Mouse (Mus musculus): Measurements from ENCODE around the gene Brd3. TPM values are rescaled to one million over a fixed set of nuclear protein-coding genes. Genes with fewer than 3 reads are reported as not detected.

Gene Brd3
- polyA plus RNA-seq, 1 experiment from 2014 or later: 128 TPM

- Histone ChIP-seq H3K4me2 (peak overlapping the region; percentile 99), H3K4me1 (replicated peaks) (peaks cover 40% of the 10 kb centered on the region), H3K9ac (replicated peaks) (peak overlapping the region; percentile 91), H3K4me3 (replicated peaks) (peak overlapping the region; percentile 92), H3K27me3 (no peaks in the 10 kb centered on the region), H3K9me3 (no peaks in the 10 kb centered on the region), H3K36me3 (0 out of 2 replicates have a peak, but pooled peaks cover 3% of the 10 kb centered on the region), H3K27ac (peak overlapping the region; percentile 42; the same call in 1 of the 2 replicates)
- WGBS: under 1% methylated on average over 20 of the region's 20 CpGs
- ATAC-seq (ENCODE audit: insufficient number of reproducible peaks, insufficient read depth, low FRiP score, low TSS enrichment, low read depth): no peak
These were observed 82.3 kb downstream of the Brd3 start for GRCm38 (mm10) chr2:27425161-27425611.

DNA sequence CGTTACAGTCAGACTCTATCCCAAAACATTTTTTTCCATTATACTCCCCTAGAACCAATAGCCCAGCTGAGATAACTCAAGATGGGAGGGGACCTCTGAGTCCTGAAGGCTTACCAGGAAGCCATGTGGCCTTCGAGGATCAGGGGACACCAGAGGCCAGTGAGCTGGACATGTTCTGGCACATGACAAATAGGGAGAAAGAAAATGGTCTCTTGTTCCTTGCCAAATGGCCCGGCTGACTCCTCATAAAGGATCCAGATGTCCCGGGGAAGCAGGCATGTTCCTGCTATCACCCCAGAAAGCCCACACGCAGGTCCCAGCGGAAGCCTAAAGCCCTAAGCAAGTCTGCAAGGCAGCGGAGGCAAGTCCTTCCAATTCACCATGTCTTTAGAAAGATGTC is 83.9 kb downstream of the Brd3 start:
- ATAC-seq (ENCODE audit: insufficient number of reproducible peaks, insufficient read depth, low FRiP score, low TSS enrichment, low read depth): no peak
- 49% methylated on average over 7 of the region's 7 CpGs for WGBS

DNA sequence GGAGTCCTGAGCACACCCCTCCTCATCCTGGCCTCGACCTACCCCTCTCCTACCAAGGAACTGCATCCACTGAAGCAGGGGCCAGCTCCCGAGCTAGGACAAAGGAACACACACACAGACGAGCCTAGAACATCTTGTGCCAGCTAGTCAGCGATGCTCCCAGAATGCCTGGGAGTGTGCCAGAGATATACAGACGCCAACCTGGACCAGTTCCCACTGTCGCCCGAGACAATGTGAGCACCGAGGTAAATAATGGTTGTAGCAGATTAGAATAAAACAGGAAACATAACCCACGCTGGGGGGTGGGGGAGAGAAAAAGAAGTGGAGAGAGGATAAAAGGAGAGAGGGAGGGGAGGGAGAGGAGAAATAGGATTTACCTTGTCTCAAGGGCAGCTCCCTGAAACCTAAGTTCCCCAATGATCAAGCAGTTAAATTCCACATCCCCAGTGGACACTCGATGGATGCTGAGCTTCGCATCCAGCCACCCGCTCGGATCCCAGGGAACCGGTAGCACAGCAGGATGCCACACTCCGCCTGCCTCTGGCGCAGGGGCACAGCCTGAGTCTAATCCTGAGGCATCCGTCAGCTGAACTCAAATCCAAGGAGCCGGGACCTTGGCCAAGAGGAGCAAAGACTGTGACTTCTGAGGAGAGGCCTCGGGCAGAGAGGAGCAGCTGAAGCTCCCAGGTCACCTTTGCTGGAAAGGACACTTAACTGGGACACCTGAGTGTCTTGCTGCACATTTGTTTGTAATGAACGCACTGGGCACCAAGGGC is 86.0 kb downstream of the Brd3 start:
- Histone ChIP-seq H3K4me1 (replicated peaks) (peaks cover 66% of the 10 kb centered on the region), H3K9me3 (no peaks in the 10 kb centered on the region), H3K4me2 (no peak overlapping the region), H3K27me3 (no peaks in the 10 kb centered on the region), H3K36me3 (0 out of 2 replicates have a peak, but pooled peaks cover 3% of the 10 kb centered on the region), H3K4me3 (replicated peaks) (no peak overlapping the region), H3K9ac (replicated peaks) (no peak overlapping the region), H3K27ac (no peak overlapping the region)
- WGBS: 86% methylated on average over 20 of the region's 20 CpGs
- ATAC-seq (ENCODE audit: insufficient number of reproducible peaks, insufficient read depth, low FRiP score, low TSS enrichment, low read depth): no peak

More for the DNA sequence above, 83.9 kb downstream of the Brd3 start:
- Histone ChIP-seq H3K4me2 (peak overlapping the region; percentile 99), H3K4me1 (replicated peaks) (peaks cover 55% of the 10 kb centered on the region), H3K9me3 (no peaks in the 10 kb centered on the region), H3K4me3 (replicated peaks) (no peak overlapping the region), H3K36me3 (0 out of 2 replicates have a peak, but pooled peaks cover 3% of the 10 kb centered on the region), H3K9ac (replicated peaks) (no peak overlapping the region), H3K27me3 (no peaks in the 10 kb centered on the region), H3K27ac (peak overlapping the region; percentile 50)

DNA sequence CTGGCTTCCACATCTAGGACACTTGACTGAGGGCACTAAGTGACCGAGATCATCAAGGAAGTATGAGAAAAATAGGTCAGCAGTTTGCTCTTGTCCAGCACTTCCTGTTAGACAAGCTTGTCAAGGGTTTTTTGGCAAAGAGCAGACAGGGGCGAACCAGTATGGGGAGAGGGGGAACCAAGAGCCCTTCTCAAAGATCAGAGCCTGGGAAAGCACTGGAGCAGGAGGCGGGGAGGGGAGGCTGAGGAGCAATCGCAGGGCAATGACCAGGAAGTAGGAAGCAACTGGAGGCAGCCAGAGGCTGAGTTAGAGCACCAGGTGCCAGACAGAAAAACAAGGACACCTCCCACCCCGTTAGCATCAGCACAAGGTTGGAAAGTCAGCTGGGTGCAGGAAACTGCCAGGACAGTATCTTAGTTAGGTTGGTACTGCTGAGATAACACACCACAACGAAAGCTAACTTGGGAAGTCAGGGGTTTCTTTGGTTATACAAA is 88.8 kb downstream of the Brd3 start:
- Histone ChIP-seq H3K4me3 (replicated peaks) (no peak overlapping the region), H3K36me3 (0 out of 2 replicates have a peak, but pooled peaks cover 3% of the 10 kb centered on the region), H3K9me3 (no peaks in the 10 kb centered on the region), H3K27ac (no peak overlapping the region), H3K4me2 (no peak overlapping the region), H3K9ac (replicated peaks) (no peak overlapping the region), H3K27me3 (no peaks in the 10 kb centered on the region), H3K4me1 (replicated peaks) (peaks cover 76% of the 10 kb centered on the region)
- ATAC-seq (ENCODE audit: insufficient number of reproducible peaks, insufficient read depth, low FRiP score, low TSS enrichment, low read depth): no peak
- 40% methylated on average over 6 of the region's 6 CpGs for WGBS

DNA sequence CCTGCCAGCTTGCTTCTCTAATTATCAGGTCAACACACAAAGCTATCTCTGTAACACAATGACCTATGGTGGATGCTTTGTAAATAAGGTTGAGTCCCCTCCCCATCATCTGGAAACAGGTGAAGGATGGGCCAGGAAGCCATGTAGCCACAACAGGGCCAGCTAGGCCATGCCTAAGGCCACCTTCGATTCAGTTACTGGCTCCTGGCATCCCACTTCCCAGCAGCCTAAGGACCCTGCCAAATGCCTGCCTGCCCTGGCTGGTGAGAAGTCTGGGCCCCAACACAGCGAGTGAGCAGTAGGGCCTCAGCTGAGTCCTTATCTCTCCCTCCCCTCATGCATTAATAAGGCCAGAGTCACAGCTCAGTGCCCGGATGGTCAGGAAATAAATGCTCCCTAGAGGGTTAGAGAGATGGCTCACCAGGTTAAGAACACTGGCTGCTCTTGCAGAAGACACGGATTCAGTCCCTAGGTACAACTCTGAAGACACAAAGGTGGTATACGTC is 89.8 kb downstream of the Brd3 start:
- no peaks in the 10 kb centered on the region for H3K9me3 ChIP-seq
- H3K9ac ChIP-seq (replicated peaks): no peak overlapping the region
- 0 out of 2 replicates have a peak, but pooled peaks cover under 1% of the 10 kb centered on the region for H3K36me3 ChIP-seq
- no peak overlapping the region for H3K4me3 ChIP-seq (replicated peaks)
- H3K4me2 ChIP-seq: no peak overlapping the region
- WGBS: 73% methylated on average over 5 of the region's 5 CpGs
- ATAC-seq (ENCODE audit: insufficient number of reproducible peaks, insufficient read depth, low FRiP score, low TSS enrichment, low read depth): no peak
- peaks cover 72% of the 10 kb centered on the region for H3K4me1 ChIP-seq (replicated peaks)
- H3K27me3 ChIP-seq: no peaks in the 10 kb centered on the region
- no peak overlapping the region for H3K27ac ChIP-seq

GRCm38 (mm10) chr2:27416425-27416824 is 91.0 kb downstream of the Brd3 start:
- no peaks in the 10 kb centered on the region for H3K27me3 ChIP-seq
- 0 out of 2 replicates have a peak overlapping the region, but pooled peaks have one; percentile 31 for H3K27ac ChIP-seq
- H3K9me3 ChIP-seq: no peaks in the 10 kb centered on the region
- no peak overlapping the region for H3K4me3 ChIP-seq (replicated peaks)
- H3K9ac ChIP-seq (replicated peaks): no peak overlapping the region
- peaks cover 83% of the 10 kb centered on the region for H3K4me1 ChIP-seq (replicated peaks)
- peak overlapping the region; percentile 15 for H3K4me2 ChIP-seq
- no peak for ATAC-seq (ENCODE audit: insufficient number of reproducible peaks, insufficient read depth, low FRiP score, low TSS enrichment, low read depth)
- 28% methylated on average over 3 of the region's 3 CpGs for WGBS
- H3K36me3 ChIP-seq: no peaks in the 10 kb centered on the region

DNA sequence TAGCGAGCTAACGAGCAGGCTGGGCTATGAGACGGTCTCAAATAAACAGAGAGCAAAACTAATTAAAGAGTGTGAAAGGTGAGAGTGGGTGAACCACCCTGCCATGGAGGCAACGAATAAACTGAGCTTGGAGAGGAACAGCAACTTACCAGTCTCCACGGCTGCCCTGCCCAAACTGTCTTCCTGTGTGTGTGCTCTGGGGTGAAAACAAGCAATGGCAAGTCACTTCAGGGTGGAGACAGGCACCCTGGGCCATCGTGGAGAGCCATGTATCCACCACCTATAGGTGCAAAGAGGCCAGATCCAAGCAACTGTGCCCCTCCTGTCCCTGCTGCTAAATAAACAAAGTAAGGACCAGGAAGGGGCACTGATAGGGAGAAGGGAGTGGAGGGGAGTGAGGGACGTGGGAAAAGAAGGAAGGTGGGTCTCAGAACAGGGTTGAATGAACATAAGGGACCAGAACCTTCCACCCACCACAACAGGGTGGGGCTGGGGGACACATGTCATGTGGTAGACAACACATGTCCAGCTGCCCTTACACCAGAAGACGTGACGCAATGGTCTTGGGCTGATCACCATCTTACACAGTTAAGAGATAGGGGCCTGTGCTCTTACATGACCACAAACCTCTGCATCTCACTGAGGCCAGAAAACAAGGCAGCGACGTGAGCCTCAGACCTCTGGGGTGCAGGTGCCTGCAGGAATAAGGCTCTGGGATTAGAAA is 92.2 kb downstream of the Brd3 start:
- ATAC-seq (ENCODE audit: insufficient number of reproducible peaks, insufficient read depth, low FRiP score, low TSS enrichment, low read depth): no peak
- Histone ChIP-seq H3K9ac (replicated peaks) (no peak overlapping the region), H3K27me3 (no peaks in the 10 kb centered on the region), H3K9me3 (no peaks in the 10 kb centered on the region), H3K4me3 (replicated peaks) (no peak overlapping the region), H3K27ac (0 out of 2 replicates have a peak overlapping the region, but pooled peaks have one; percentile 31), H3K36me3 (no peaks in the 10 kb centered on the region), H3K4me1 (replicated peaks) (peaks cover 89% of the 10 kb centered on the region), H3K4me2 (no peak overlapping the region)
- WGBS: 56% methylated on average over 11 of the region's 11 CpGs

DNA sequence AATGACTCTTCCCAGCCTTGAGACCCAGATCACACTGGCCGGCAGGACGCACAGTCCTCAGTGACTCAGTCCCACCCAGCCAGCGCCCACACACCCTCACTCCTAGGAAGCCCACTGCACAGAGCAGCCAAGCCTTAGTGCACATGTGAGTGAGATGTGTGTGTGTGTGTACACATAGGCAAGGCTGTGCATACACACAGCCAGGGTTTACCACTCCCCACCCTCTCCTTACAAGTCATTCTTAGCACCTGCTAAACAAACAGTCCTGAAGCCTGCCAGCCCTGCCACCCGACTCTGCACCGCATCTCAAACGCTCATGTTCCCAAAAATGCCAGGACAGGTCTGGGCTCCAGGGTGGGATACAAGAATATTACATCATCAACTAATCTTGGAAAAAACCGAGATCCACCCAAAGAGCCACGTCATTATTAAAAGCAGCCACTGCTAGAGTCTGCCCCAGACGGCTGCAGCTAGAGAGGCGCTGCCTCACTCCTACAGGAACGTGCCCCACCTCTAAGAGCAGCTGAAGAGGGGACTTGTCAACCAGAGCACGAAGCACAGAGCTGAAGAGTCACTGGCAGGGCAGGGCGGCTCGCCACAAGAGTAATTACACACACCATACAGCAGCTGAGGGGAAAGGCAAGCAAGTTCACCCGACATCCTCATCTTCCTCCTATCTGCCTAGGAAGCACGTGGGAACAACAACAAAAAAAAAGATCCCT is 93.4 kb downstream of the Brd3 start:
- Histone ChIP-seq H3K9me3 (no peaks in the 10 kb centered on the region), H3K4me3 (replicated peaks) (no peak overlapping the region), H3K27me3 (no peaks in the 10 kb centered on the region), H3K9ac (replicated peaks) (no peak overlapping the region), H3K4me2 (0 out of 2 replicates have a peak overlapping the region, but pooled peaks have one; percentile 8), H3K4me1 (replicated peaks) (peaks cover 81% of the 10 kb centered on the region), H3K36me3 (no peaks in the 10 kb centered on the region), H3K27ac (peak overlapping the region; percentile 17; the same call in 1 of the 2 replicates)
- WGBS: 39% methylated on average over 16 of the region's 16 CpGs
- no peak for ATAC-seq (ENCODE audit: insufficient number of reproducible peaks, insufficient read depth, low FRiP score, low TSS enrichment, low read depth)

- Histone ChIP-seq H3K4me3 (replicated peaks) (no peak overlapping the region), H3K9ac (replicated peaks) (no peak overlapping the region), H3K27me3 (no peaks in the 10 kb centered on the region), H3K9me3 (no peaks in the 10 kb centered on the region), H3K4me2 (no peak overlapping the region), H3K4me1 (replicated peaks) (peaks cover 76% of the 10 kb centered on the region), H3K27ac (peak overlapping the region; percentile 17; the same call in 1 of the 2 replicates), H3K36me3 (no peaks in the 10 kb centered on the region)
- no peak for ATAC-seq (ENCODE audit: insufficient number of reproducible peaks, insufficient read depth, low FRiP score, low TSS enrichment, low read depth)
- 54% methylated on average over 2 of the region's 2 CpGs for WGBS
These were observed 93.9 kb downstream of the Brd3 start for GRCm38 (mm10) chr2:27413582-27413935.

- Histone ChIP-seq H3K4me1 (replicated peaks) (peaks cover 73% of the 10 kb centered on the region), H3K9me3 (no peaks in the 10 kb centered on the region), H3K27me3 (no peaks in the 10 kb centered on the region), H3K36me3 (no peaks in the 10 kb centered on the region), H3K27ac (peak overlapping the region; percentile 75), H3K4me2 (0 out of 2 replicates have a peak overlapping the region, but pooled peaks have one; percentile 26), H3K9ac (replicated peaks) (0 out of 2 replicates have a peak overlapping the region, but pooled peaks have one; percentile 8), H3K4me3 (replicated peaks) (no peak overlapping the region)
- WGBS: 10% methylated on average over 7 of the region's 7 CpGs
- no peak for ATAC-seq (ENCODE audit: insufficient number of reproducible peaks, insufficient read depth, low FRiP score, low TSS enrichment, low read depth)
These were observed 95.1 kb downstream of the Brd3 start for GRCm38 (mm10) chr2:27412245-27412800.

All from limb, embryonic 12.5 days (tissue).